Mouse (Mus musculus): ENCODE measurements at regions not wholly inside any gene's neighbourhood (a gene's known extent, or its start where the extent isn't known, plus 50 kb on each side); places are given as distances from the start of the nearest gene placed in this dataset.

DNA sequence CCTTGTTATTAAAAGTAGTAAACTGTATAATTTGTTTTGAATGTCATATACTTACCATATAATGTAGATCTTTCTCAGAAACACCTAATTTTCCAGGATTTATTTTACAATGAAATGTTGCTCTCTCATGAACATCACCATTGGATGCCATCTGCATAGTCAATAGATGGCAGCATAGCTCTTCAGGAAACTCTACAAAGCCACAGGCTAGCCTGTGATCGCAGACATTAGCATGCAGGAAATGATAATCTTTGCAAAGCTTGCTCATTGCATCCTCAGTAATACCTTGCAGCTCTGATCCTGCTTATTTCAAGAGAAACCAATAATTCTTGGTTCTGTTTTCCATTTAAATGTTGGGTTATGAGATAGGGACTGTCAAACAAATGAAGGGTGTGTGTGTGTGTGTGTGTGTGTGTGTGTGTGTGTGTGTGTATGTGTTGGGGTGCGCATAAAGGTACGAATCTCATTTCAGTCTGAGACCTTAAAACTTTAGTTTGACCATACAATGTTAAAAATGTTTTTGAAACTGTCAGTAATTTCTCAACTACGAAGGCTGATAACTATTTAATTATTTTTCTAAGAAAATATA is 1595.1 kb upstream of the Pcdh10 start:
- Histone ChIP-seq H3K4me3 (ENCODE audit: low read length) (no peak overlapping the region), H3K27me3 (ENCODE audit: insufficient read depth, low read length) (no peaks in the 10 kb centered on the region), H3K4me1 (ENCODE audit: insufficient read depth, low read length) (no peaks in the 10 kb centered on the region), H3K9me3 (ENCODE audit: low read length) (no peaks in the 10 kb centered on the region), H3K9ac (replicated peaks; ENCODE audit: low read length) (no peak overlapping the region), H3K36me3 (ENCODE audit: insufficient read depth, low read length) (no peaks in the 10 kb centered on the region), H3K27ac (no peak overlapping the region), H3K4me2 (ENCODE audit: low read depth, low read length) (no peak overlapping the region)
- 70% methylated on average over 4 of the region's 4 CpGs for WGBS
- TF ChIP-seq CTCF (IDR thresholded peaks at IDR 0.05; ENCODE audit: low read depth): peak; percentile 78
- peak; percentile 83 for DNase-seq (ENCODE audit: low spot score)
- ATAC-seq: peak; percentile 62; the same call in 1 of the 2 replicates

DNA sequence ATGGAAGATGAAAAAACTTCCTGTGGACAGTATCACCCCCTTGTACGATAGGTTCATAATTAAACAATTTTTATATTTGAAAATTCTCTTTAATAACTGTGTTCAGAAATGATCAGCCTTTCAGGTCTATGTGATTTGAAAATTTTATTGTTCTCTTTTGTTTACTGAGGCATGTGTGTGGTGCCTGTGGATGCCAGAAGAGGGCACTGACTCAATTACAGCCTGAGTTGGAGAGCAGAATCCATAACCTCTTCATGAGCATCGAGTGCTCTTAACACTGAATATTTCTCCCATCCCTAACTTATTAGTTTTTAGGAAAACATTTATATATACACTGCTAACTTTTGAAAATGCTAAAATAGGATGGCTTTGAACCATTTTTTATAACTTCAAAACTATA is 1594.0 kb upstream of the Pcdh10 start:
- DNase-seq (ENCODE audit: low spot score) (peak; percentile 31), ATAC-seq (no peak)
- 88% methylated on average over 2 of the region's 2 CpGs for WGBS
- Histone ChIP-seq H3K9ac (replicated peaks; ENCODE audit: low read length) (no peak overlapping the region), H3K27ac (no peak overlapping the region), H3K27me3 (ENCODE audit: insufficient read depth, low read length) (no peaks in the 10 kb centered on the region), H3K4me1 (ENCODE audit: insufficient read depth, low read length) (no peaks in the 10 kb centered on the region), H3K4me3 (ENCODE audit: low read length) (no peak overlapping the region), H3K36me3 (ENCODE audit: insufficient read depth, low read length) (no peaks in the 10 kb centered on the region), H3K9me3 (ENCODE audit: low read length) (no peaks in the 10 kb centered on the region), H3K4me2 (ENCODE audit: low read depth, low read length) (no peak overlapping the region)
- TF ChIP-seq CTCF (IDR thresholded peaks at IDR 0.05; ENCODE audit: low read depth): peak; percentile 52
